Mouse (Mus musculus): ENCODE data around the gene Hmgb1. TPM values are rescaled to one million over a fixed set of nuclear protein-coding genes. Genes with fewer than 3 reads are reported as not detected.

Gene Hmgb1
- polyA plus RNA-seq, 1 experiment, result 15.2 TPM

DNA sequence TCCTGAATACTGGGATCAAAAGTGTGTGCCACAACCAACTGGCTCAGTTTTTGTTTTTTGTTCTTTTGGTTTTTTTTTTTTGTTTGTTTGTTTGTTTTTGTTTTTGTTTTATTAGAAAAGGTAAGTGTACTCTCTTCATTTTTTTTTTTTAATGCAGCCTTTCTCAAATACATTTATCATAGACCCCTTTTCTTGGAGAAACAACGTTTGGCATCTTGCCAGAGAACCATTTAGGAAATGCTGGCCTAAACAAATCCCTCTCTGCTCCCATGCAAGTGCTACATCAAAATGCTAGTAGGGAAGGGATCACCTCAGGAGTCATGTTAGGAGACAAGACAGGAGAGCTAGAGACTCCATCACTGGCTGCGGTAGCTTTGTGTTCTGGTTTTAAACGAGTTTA, 76.7 kb downstream of the Hmgb1 start:
- Histone ChIP-seq H3K36me3 (ENCODE audit: control insufficient read depth, insufficient read depth, low read length) (no peaks in the 10 kb centered on the region), H3K4me3 (ENCODE audit: control insufficient read depth, low read depth, low read length) (no peak overlapping the region), H3K27me3 (ENCODE audit: control insufficient read depth, insufficient read depth, low read length) (no peaks in the 10 kb centered on the region), H3K4me1 (ENCODE audit: control insufficient read depth, insufficient read depth, low read length) (no peaks in the 10 kb centered on the region), H3K27ac (ENCODE audit: control insufficient read depth, insufficient read depth, low read depth, low read length) (no peak overlapping the region)
- no peak for TF ChIP-seq CTCF (IDR thresholded peaks at IDR 0.05; ENCODE audit: control insufficient read depth, insufficient read depth, insufficient replicate concordance, low read depth, low read length)
- TF ChIP-seq POLR2A (IDR thresholded peaks at IDR 0.05; ENCODE audit: control insufficient read depth, low read depth, low read length), result no peak

DNA sequence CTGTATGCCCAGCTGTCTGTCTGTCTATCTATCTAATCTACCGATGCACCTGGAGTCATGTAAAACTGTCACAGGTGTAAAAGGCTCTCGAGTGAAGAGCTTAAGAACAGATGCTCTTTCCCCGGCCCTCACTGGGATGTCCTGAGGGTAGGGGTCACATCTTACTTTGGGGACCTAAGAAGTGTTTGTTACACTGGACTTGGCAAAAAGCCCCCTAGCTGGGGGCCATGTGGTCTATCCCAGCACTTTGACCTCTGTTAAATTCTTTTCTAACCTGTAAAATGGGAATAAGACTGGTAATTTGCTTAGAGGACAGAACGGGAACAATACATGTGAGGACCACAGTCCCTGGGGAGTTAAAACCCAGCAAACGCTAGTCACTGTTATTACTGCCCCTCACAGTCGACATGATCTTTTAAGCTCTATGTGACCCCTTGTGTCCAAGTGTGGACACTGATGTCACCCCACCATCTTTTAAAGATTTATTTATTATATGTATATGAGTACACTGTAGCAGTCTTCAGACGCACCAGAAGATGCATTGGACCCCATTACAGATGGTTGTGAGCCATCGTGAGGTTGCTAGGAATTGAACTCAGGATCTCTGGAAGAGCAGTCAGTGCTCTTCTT, 80.1 kb downstream of the Hmgb1 start:
- Histone ChIP-seq H3K36me3 (ENCODE audit: control insufficient read depth, insufficient read depth, low read length) (no peaks in the 10 kb centered on the region), H3K27me3 (ENCODE audit: control insufficient read depth, insufficient read depth, low read length) (no peaks in the 10 kb centered on the region), H3K4me1 (ENCODE audit: control insufficient read depth, insufficient read depth, low read length) (no peaks in the 10 kb centered on the region), H3K27ac (ENCODE audit: control insufficient read depth, insufficient read depth, low read depth, low read length) (no peak overlapping the region), H3K4me3 (ENCODE audit: control insufficient read depth, low read depth, low read length) (no peak overlapping the region)
- TF ChIP-seq POLR2A (IDR thresholded peaks at IDR 0.05; ENCODE audit: control insufficient read depth, low read depth, low read length), result no peak
- TF ChIP-seq CTCF (IDR thresholded peaks at IDR 0.05; ENCODE audit: control insufficient read depth, insufficient read depth, insufficient replicate concordance, low read depth, low read length), result no peak

DNA sequence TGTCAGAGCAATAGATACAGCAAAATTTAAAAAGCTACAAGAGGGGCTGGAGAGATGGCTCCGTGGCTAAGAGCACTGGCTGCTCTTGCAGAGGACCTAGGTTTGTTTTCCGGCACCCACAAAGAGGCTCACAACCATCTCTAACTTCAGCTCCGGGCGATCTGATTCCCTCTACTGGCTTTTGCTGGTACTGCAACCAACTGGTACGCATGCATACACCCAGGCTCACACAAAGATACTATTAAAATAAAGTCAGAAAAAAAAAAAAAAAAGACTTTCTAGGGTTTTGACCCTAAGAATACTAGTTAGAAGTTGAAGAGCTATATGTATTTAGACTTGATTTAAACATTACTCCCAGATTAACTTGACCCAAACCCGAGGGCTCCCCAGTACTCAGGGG, 82.4 kb downstream of the Hmgb1 start:
- H3K4me3 ChIP-seq (ENCODE audit: control insufficient read depth, low read depth, low read length), result peak overlapping the region; percentile 29
- TF ChIP-seq CTCF (IDR thresholded peaks at IDR 0.05; ENCODE audit: control insufficient read depth, insufficient read depth, insufficient replicate concordance, low read depth, low read length), result peak; percentile 34; the same call in 1 of the 2 replicates
- no peak for TF ChIP-seq POLR2A (IDR thresholded peaks at IDR 0.05; ENCODE audit: control insufficient read depth, low read depth, low read length)

DNA sequence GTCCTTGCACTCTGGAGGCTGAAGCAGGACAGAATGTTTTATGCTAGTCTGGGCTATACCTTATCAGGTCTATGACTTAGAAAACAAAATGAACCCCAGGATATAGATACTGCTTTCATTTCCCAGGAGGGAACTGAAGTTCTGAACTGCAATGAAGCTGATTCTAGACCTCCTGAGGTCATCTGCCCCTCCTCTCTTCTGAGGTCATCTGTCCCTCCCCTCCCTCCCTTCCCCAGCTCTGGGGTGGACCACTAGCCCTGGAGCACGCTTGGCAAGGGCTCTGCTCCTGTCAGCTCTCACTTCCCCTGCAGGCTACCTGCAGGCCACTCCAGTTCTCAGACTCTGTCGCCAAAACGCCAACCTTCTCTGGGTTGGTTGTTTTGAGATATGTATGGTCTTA, 84.2 kb downstream of the Hmgb1 start:
- Histone ChIP-seq H3K27ac (ENCODE audit: control insufficient read depth, insufficient read depth, low read depth, low read length) (no peak overlapping the region), H3K4me3 (ENCODE audit: control insufficient read depth, low read depth, low read length) (no peak overlapping the region), H3K27me3 (ENCODE audit: control insufficient read depth, insufficient read depth, low read length) (no peaks in the 10 kb centered on the region), H3K36me3 (ENCODE audit: control insufficient read depth, insufficient read depth, low read length) (no peaks in the 10 kb centered on the region), H3K4me1 (ENCODE audit: control insufficient read depth, insufficient read depth, low read length) (no peaks in the 10 kb centered on the region)
- TF ChIP-seq POLR2A (IDR thresholded peaks at IDR 0.05; ENCODE audit: control insufficient read depth, low read depth, low read length), result no peak
- no peak for TF ChIP-seq CTCF (IDR thresholded peaks at IDR 0.05; ENCODE audit: control insufficient read depth, insufficient read depth, insufficient replicate concordance, low read depth, low read length)

More for the DNA sequence above, 82.4 kb downstream of the Hmgb1 start:
- Histone ChIP-seq H3K4me1 (ENCODE audit: control insufficient read depth, insufficient read depth, low read length) (no peaks in the 10 kb centered on the region), H3K27ac (ENCODE audit: control insufficient read depth, insufficient read depth, low read depth, low read length) (no peak overlapping the region), H3K27me3 (ENCODE audit: control insufficient read depth, insufficient read depth, low read length) (no peaks in the 10 kb centered on the region), H3K36me3 (ENCODE audit: control insufficient read depth, insufficient read depth, low read length) (no peaks in the 10 kb centered on the region)

DNA sequence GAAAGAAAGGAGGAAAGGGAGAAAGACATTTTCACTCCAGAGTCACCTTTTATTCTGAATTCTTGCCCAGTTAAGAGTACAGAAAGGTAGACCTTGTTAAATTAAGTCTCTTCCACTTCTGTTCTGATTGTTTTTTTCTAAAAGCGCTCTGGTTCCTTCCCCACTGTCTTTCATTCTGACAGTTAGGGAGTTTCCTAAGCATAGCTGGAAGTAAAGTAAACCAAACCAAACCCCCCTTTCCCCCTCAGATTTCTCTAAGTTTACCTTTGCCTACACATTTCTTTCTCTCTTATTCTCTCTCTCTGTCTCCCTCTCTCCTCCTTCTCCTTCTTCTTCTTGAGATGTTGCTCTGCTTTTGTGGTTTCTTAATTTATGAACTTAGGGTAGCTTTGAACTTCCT, 85.3 kb downstream of the Hmgb1 start:
- TF ChIP-seq CTCF (IDR thresholded peaks at IDR 0.05; ENCODE audit: control insufficient read depth, insufficient read depth, insufficient replicate concordance, low read depth, low read length) (no peak), POLR2A (IDR thresholded peaks at IDR 0.05; ENCODE audit: control insufficient read depth, low read depth, low read length) (no peak)
- Histone ChIP-seq H3K4me1 (ENCODE audit: control insufficient read depth, insufficient read depth, low read length) (no peaks in the 10 kb centered on the region), H3K27me3 (ENCODE audit: control insufficient read depth, insufficient read depth, low read length) (no peaks in the 10 kb centered on the region), H3K36me3 (ENCODE audit: control insufficient read depth, insufficient read depth, low read length) (no peaks in the 10 kb centered on the region), H3K4me3 (ENCODE audit: control insufficient read depth, low read depth, low read length) (no peak overlapping the region), H3K27ac (ENCODE audit: control insufficient read depth, insufficient read depth, low read depth, low read length) (no peak overlapping the region)

DNA sequence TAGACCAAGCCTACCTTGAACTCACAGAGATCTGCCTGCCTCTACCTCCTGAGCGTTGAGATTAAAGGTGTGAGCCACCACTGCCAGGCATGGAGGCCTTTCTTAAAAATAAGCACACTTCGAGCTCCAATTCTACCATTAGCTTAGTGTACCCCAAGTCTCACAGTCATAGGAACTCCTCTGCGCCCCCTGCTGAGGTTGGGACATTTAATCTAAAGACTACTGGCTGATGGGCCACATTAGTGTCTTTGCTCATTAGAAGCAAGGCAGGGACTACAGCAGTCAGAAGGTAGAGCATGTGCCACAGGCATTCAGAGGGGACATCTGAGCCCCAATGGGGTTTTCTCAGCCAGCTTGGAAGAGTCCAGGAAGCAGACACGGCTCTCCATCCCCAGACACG, 86.4 kb downstream of the Hmgb1 start:
- Histone ChIP-seq H3K4me3 (ENCODE audit: control insufficient read depth, low read depth, low read length) (no peak overlapping the region), H3K27ac (ENCODE audit: control insufficient read depth, insufficient read depth, low read depth, low read length) (no peak overlapping the region), H3K27me3 (ENCODE audit: control insufficient read depth, insufficient read depth, low read length) (no peaks in the 10 kb centered on the region), H3K4me1 (ENCODE audit: control insufficient read depth, insufficient read depth, low read length) (no peaks in the 10 kb centered on the region), H3K36me3 (ENCODE audit: control insufficient read depth, insufficient read depth, low read length) (no peaks in the 10 kb centered on the region)
- no peak for TF ChIP-seq POLR2A (IDR thresholded peaks at IDR 0.05; ENCODE audit: control insufficient read depth, low read depth, low read length)
- TF ChIP-seq CTCF (IDR thresholded peaks at IDR 0.05; ENCODE audit: control insufficient read depth, insufficient read depth, insufficient replicate concordance, low read depth, low read length), result no peak

DNA sequence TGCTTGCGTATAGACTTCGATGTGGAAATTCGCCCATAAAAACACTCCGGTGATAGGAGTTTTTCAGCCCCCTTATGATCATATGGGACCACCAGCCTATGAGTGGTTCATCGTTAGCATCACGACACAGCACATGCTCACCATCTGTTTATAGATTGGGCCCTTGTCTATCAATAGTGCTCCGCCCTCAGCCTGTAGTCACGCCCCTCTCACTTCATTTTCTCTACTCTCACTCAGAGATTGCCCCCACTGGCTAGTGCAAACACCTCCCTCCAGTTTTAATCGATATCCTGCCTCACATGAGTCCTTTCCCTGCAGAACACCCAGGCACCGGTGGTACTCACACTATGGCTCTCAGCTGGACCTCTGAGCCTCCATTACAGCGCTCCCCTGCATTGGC, 88.0 kb downstream of the Hmgb1 start:
- TF ChIP-seq POLR2A (IDR thresholded peaks at IDR 0.05; ENCODE audit: control insufficient read depth, low read depth, low read length) (no peak), CTCF (IDR thresholded peaks at IDR 0.05; ENCODE audit: control insufficient read depth, insufficient read depth, insufficient replicate concordance, low read depth, low read length) (no peak)
- Histone ChIP-seq H3K4me1 (ENCODE audit: control insufficient read depth, insufficient read depth, low read length) (no peaks in the 10 kb centered on the region; the same call in 1 of the 2 replicates), H3K27ac (ENCODE audit: control insufficient read depth, insufficient read depth, low read depth, low read length) (no peak overlapping the region), H3K36me3 (ENCODE audit: control insufficient read depth, insufficient read depth, low read length) (no peaks in the 10 kb centered on the region), H3K27me3 (ENCODE audit: control insufficient read depth, insufficient read depth, low read length) (no peaks in the 10 kb centered on the region), H3K4me3 (ENCODE audit: control insufficient read depth, low read depth, low read length) (no peak overlapping the region)
